Mouse (Mus musculus) R1 (cell line): Measurements from ENCODE around the gene Grid1.

Experiments
- DNase-seq: peaks from one replicate; pipeline ENCODE4 v3.0.0-alpha.2; 2018; ENCODE audit warnings: low read depth, low spot score

The Grid1 gene

DNA sequence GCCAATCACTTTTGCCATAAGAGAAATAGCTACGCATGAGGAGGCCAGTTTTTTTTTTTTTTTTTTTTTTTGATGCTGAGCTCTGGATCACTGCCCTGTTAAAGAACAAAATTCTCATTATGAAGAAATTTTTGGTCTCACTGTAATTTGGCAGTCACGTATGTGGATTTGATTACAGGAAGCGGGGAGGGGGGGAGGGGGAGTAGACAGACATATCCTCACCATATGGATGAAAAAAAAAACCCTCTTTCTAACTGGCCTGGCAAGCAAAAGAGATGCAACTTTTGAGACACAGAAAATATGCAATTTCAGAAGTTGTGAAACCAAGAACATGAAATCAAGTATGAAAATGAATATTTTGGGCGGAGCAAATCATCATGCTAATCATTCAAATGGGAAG lies 573.7 kb downstream of the Grid1 start:
- DNase-seq, result no peak

DNA sequence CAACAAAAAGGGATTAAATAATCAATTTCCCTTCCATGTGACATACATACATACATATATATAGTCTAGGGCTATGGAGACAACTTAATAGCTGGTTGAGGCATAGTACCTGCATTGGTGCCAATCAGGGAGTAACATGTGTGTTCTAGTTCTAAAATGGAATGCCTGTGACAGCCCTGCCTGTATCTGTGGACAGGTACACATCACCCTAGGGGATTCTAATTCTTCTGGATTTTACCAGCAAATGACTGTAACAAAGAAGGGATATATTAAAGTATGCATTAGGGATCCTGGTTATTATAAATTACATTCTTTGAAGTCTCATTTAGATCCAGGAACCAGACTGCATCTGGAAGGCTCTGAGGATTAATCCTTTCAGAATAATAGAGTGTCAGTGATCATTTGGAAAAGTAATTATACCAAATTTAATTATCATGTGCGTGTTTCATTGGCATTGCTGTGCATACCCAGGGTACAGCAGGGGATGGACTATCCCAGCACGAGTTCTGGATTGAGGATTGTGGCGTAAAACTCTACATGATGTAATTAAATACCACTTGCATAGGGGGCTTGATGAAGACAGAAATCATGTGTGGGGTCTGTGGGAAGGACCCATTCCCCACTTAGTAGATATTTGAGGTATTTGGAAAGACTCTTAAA lies 584.5 kb downstream of the Grid1 start:
- DNase-seq, result no peak

DNA sequence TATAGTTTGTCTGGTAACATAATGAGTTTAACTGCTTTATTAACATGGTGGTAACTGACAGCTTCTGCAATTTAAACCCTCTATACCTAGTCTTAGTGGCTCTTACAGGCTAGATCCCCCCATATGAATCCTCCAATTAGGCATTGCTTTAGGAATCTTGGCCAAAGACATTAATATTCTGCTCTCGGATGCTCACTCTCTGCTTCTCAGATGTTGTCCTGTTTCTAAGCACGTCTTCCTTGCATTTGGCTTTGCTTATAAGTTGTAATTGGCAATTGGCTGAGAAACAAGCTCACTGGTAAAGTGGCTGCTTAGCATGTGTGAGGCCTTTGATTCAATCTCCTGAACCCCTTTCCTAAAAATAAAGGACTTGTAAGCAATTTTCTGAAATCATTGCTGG lies 610.4 kb downstream of the Grid1 start:
- DNase-seq, result no peak

DNA sequence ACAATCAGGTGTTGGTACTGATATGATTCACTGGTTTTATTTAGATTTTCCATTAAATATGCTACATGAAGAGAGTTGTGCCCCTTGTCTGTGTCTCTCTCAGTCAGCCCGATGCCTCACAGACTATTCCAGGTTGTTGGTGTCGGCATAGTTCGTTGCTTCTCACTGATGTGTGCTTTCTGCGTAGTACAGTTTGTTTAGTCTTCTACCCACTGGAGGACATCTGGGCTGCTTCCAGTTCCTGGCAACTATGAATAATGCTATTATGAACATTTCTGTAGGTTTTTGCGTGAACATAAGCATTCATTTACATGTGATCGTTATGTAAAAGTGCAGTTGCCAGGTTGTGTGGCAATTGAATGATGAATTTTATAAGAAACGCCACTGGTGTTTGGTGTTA lies 633.8 kb downstream of the Grid1 start:
- DNase-seq, result no peak

DNA sequence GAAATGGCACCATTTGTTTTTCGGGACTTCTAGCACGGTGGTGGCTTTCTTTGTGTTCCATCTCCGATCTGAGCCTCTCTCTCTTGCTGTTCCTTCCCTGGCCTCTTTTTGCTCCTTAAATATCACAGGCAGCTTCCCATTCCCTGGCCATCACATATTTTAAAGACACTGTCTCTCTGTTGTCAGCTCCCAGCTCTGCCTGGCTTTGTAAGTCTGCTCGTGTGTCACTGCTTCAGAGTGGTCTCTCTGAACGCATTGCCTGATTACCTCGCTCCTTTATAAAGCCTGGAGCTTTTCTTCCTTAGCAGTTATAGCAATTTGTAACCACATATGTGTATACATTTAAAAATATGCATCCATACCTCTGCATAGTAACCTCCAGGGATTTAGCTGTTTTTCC lies 648.3 kb downstream of the Grid1 start:
- DNase-seq, result no peak

DNA sequence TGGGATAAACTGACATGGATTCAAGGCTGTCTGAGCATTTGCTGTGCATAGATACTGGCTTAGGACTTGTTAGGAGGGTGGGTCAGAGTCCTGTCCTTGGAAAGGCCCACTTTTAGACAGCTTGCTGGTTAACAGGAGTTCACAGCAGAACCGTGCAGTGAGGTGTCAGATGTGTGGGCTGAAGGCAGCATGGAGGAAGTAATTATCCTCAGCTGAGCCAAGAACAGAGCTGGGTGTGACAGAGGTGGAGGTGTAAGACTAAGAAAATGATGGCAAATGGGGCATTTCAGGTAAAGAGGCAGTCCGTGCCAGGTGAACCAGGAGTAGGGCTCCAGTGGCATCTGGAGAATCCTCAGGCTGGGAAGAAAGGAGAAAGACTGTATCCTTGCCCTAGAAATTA lies 666.1 kb downstream of the Grid1 start:
- no peak for DNase-seq

DNA sequence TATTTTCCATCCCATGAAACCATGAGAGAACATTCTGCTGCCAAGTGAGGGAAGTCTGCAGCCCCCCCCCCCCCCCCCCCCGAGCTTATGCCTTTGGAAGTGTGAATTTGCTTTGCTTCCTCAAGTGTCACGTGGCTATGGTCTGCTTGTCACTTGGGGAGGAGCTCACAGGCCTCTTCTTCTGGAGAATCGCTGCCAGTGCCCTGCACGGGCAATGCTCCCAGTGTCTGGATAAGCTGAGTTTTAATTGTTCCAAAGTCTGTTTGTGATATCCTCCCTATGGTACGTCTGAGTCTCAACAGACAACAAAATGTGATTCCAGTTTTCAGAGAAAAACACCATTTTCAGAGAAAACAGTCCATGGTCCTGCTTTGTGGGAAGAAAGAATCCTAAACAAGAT lies 682.4 kb downstream of the Grid1 start:
- DNase-seq, result no peak

DNA sequence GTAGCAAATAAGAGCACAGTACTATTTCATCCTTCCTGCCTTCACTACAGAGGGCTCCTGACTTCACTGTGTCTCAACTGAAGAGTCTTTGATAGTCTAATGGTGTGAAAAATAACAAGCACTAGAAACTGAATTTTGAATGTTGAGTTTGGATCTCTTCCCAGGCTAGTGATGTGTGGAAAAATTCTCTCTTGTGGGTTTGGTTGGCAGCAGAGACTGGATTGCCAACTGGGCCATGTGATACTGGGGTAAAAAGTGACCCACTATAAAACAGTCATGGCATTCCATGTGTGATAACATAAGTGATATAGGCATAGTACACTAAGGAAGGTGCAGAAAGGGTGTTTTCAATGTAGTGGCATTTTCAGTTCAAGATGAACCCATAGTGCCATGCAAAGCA lies 699.5 kb downstream of the Grid1 start:
- no peak for DNase-seq

DNA sequence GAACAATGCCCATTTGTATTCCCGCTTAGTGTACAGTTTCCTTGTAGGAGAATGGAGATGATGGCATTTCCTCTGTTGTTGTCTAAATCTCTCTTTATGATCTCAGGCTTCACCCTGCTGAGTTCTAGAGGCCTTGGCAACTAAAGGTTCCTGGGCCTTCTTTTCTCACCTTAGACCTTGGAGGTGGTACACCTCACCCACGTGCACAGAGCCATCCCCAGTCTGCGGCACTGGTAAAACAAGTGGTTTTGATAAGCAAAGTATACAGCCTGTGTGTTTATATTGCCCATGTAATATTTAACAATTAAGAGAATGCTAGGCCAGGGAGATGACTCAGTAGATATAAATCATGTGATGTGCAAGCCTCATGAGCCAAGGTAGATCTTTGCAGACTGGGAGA lies 718.9 kb downstream of the Grid1 start:
- DNase-seq, result no peak

DNA sequence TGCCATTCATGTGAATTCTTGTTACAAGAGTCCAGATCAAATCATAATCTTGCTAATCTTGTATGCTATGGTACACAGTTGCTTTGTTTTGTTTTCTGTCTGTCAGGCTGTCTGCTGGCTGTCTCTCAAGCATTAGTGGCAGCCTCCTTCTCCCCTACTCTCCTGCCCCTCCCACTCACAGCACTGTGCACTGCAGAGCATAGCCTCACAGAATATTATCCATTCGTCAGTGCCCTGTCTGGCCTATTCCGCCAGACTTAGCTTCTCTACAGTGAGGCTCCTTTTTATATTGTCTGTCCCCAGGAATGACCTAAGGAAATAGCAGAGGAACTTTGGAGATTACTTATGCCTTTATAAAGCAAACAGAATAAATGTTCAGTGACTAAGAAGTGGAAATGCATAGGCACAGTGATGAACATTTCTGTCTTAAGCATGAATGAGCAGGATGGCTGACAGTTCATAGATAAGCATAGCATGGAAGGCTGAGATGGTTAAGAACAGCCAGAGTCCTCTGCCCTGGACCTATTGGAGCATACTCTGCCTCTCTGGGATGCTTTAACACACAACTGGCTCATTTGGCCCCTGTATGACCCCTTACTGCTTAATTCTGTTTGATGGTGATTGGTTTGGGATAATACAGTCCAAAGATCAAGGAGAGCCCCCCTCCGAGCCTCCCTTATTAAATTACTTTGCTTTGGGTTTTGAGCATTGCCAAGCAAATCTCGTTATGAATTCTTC lies 721.5 kb downstream of the Grid1 start:
- DNase-seq, result no peak

DNA sequence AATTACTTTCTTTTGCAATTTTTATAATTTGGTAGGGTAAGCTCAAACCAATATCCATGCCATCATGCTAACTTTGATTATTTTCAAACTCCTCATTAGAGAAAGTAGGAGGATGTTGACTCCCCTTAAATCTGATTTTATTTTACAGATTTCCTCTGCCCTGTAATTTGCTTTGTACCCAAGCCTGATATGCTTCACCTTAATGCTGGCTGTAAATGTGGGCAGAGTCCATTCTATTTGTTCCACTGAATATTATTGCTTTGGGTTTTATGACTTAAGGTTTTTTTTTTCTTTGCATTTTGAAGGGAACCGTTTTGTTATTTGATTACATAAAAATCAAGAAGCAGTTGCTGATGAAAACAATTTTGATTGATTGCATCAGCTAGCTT lies 722.1 kb downstream of the Grid1 start:
- no peak for DNase-seq

DNA sequence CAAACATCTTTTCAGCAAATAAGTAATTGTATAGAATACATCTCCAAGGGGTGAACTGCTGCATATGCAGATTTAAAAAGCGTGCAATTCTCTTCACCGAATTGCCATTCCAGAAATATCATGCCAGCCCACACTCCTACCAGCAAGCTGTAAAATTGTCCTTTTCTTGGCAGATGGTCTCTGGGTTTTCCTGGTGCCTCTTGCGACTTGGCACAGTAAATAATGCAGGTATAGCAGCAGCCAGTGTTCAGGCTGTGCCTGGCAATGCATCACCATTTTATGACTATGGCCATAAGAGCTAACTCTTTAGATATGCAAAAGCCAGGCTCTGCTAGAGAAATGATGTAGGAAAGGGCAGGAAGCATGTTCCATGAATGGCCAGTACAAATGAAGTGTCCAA lies 734.4 kb downstream of the Grid1 start:
- no peak for DNase-seq

DNA sequence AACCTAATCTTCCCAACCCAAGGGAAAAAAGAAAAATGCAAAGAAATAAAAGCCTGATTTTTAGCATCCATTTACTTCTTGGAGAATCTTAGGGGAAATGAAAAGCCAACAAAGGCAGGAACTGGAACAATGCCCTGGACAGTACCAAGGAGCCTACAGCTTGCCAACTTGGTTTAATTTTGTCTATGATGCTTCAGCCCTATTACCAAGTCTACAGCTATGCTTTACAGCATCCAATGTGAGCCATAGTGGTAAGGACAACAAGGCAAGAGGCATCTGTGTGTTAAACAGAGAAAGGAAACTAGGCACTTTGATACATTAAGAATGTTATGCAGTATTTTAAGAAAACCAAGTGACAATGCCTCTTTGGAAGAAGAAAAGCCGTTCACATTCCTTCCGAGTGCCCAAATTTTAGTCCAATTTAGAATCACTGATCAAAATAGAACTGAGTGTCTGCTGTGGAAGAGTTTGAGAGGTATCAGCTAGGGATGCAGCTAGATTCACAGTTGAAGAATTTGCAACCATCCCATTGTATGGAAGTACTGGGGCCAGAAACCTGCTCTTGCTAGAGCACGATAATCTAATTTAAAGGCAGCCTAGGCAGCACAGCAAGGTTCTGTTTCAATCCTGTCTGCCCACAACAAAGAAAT lies 741.5 kb downstream of the Grid1 start:
- DNase-seq, result no peak

DNA sequence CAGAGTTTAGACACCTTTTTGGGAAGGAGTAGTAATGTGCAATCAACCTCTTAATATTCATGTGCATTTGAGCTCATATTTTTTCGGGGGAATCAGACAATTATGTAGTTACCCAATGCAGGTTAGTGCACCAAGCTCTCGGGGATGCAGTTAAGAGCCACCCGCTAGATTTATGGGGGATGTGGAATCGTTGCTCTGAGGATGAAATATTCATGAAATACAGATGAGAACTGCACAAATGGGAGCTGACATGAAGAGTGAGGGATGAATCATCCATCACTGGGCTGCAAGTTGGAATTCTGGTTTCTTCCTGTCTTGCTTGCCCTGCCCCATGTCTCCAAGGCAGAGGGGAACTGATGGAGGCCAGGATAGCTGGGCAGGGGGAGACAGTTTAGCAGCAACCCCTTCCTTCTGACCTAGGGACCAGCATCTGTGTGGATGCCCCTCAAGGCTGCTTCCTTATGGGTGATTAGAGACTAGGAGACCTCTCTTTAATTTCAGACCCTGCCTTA lies 753.1 kb downstream of the Grid1 start:
- DNase-seq, result no peak

DNA sequence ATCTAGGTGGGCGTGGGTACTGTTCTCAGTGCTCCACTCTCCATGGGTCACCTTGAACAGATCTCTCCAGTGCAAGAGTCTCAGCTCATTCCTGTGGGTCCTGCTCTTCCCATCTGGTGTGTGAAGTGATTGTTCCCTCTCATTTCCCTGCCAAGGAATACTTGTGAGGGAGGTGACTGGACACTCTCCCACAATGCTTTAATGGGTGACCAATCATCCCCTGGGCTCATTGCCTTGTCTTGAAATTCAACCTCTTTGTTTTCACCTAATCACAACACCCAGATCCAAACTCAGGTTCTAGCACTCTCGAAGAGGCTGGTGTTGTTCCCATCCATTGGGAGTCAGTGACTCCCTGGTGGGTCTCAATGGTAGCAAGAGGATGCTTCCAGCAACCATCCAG lies 754.6 kb downstream of the Grid1 start:
- DNase-seq, result peak; percentile 4

DNA sequence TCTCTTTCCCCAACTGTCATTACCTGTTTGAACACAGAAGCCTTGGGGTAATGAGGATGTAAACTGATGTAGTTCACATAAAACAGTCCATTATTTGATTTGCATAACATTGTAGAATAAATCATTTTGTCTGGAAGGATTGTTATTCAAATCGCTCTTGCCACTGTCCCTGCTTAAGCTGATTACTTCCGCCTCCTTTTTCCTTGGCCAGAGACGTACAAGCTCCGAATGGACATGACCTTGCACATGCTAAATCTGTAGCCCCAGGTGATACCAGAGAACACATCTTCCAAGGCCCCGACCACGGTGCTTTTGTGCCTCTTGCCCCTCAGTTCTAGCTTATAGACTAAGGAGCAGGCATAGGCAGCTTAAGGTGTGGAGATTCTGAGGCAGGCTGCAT lies 755.4 kb downstream of the Grid1 start:
- peak; percentile 72 for DNase-seq

DNA sequence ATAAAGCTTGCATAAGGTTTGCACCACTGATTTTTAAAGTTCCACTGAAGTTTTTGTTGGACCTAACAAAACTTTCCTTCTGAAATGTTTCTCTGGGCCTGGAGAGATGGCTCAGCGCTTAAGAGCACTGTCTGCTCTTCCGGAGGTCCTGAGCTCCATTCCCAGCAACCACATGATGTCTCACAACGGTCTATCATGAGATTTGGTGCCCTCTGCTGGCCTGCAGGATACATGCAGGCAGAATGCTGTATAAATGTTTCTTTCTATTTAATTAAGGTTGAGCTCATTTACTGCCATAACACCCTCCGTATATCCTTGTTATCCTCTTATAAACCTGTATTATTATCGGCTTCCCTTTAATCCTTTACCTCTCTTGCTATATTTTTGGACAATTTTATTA lies 805.8 kb downstream of the Grid1 start:
- no peak for DNase-seq
